Mouse (Mus musculus) heart, postnatal 4 days (tissue): ENCODE results near the gene Pafah1b1. TPM values are rescaled to one million over a fixed set of nuclear protein-coding genes. Genes with fewer than 3 reads are reported as not detected.

ENCODE experiments used
- DNase-seq: peaks from one replicate; pipeline ENCODE4 v3.0.0; 2021
- total RNA-seq, 2 experiments: library from RNA; stranded (reverse); gene quantifications; 2 replicates each; pipeline ENCODE4 v1.2.3; 2021

Pafah1b1 gene
- 100 to 1,000 TPM; 265 to 269 TPM for total RNA-seq

- DNase-seq: peak; percentile 97
Observed at GRCm38 (mm10) chr11:74724235-74724791, at the start of gene Pafah1b1. Gene Pafah1b1 (minus strand): TSS chr11:74724670.

GRCm38 (mm10) chr11:74772386-74772785 lies 47.9 kb upstream of the Pafah1b1 start:
- DNase-seq: no peak

GRCm38 (mm10) chr11:74771650-74772049 lies 47.2 kb upstream of the Pafah1b1 start:
- DNase-seq: no peak

- no peak for DNase-seq
Observed at GRCm38 (mm10) chr11:74771234-74771633, 46.8 kb upstream of the Pafah1b1 start.

GRCm38 (mm10) chr11:74770595-74771207 lies 46.2 kb upstream of the Pafah1b1 start, which contains the start of gene Mettl16:
Gene Mettl16 (plus strand): TSS chr11:74770830.
- DNase-seq: peak; percentile 95

GRCm38 (mm10) chr11:74770037-74770436 lies 45.6 kb upstream of the Pafah1b1 start:
- DNase-seq: no peak

- peak; percentile 56 for DNase-seq
Observed at GRCm38 (mm10) chr11:74768045-74768444, 43.6 kb upstream of the Pafah1b1 start.

- peak; percentile 54 for DNase-seq
Observed at GRCm38 (mm10) chr11:74767469-74767868, 43.0 kb upstream of the Pafah1b1 start.

GRCm38 (mm10) chr11:74763960-74764625 lies 39.6 kb upstream of the Pafah1b1 start:
- no peak for DNase-seq

- DNase-seq: no peak
Observed at GRCm38 (mm10) chr11:74761011-74761705, 36.7 kb upstream of the Pafah1b1 start.

GRCm38 (mm10) chr11:74756631-74757030 lies 32.2 kb upstream of the Pafah1b1 start:
- peak; percentile 65 for DNase-seq

GRCm38 (mm10) chr11:74751352-74752066 lies 27.0 kb upstream of the Pafah1b1 start:
- no peak for DNase-seq

- DNase-seq: no peak
Observed at GRCm38 (mm10) chr11:74750662-74751351, 26.3 kb upstream of the Pafah1b1 start.

GRCm38 (mm10) chr11:74749241-74749640 lies 24.8 kb upstream of the Pafah1b1 start:
- no peak for DNase-seq

- peak; percentile 49 for DNase-seq
Observed at GRCm38 (mm10) chr11:74748022-74748421, 23.6 kb upstream of the Pafah1b1 start.

- no peak for DNase-seq
Observed at GRCm38 (mm10) chr11:74737861-74738260, 13.4 kb upstream of the Pafah1b1 start.

- no peak for DNase-seq
Observed at GRCm38 (mm10) chr11:74734917-74735316, 10.4 kb upstream of the Pafah1b1 start.

GRCm38 (mm10) chr11:74725181-74725580 lies 711 bp upstream of the Pafah1b1 start:
- DNase-seq: peak; percentile 74

GRCm38 (mm10) chr11:74723357-74724234 lies 874 bp downstream of the Pafah1b1 start:
- peak; percentile 89 for DNase-seq

GRCm38 (mm10) chr11:74721971-74722370 lies 2.5 kb downstream of the Pafah1b1 start:
- DNase-seq: no peak

- no peak for DNase-seq
Observed at GRCm38 (mm10) chr11:74721141-74721540, 3.3 kb downstream of the Pafah1b1 start.
